Mouse (Mus musculus) MEL (cell line): Measurements from ENCODE around the gene Ctns.

Source experiments
- CHD1 ChIP-seq: IDR thresholded peaks from 2 replicates; pipeline ENCODE4 v1.6.1; 2012; ENCODE audit warnings: low read depth, mild to moderate bottlenecking, inconsistent platforms, low read length, improper control_type of control experiment
- CTCF ChIP-seq, 3 experiments: IDR thresholded peaks in 2 of 3; conservative IDR thresholded peaks in 1 of 3; 2 replicates each; pipeline ENCODE4 v1.5.1; 2011 to 2012; ENCODE audit warnings: low read length in 3 of 3, low read depth in 2 of 3, mild to moderate bottlenecking in 2 of 3, improper control_type of control experiment in 1 of 3, inconsistent platforms in 1 of 3, mixed read lengths in 1 of 3, moderate library complexity in 1 of 3; ENCODE audit not compliant: control insufficient read depth in 1 of 3, insufficient read depth in 1 of 3, poor library complexity in 1 of 3, severe bottlenecking in 1 of 3
- ETS1 ChIP-seq: IDR thresholded peaks from 2 replicates; pipeline ENCODE4 v1.6.1; 2012; ENCODE audit warnings: low read depth, mild to moderate bottlenecking, inconsistent platforms, low read length, improper control_type of control experiment, moderate library complexity
- GABPA ChIP-seq: IDR thresholded peaks from 2 replicates; pipeline ENCODE4 v1.6.1; 2012; ENCODE audit warnings: low read depth, mild to moderate bottlenecking, inconsistent platforms, low read length, improper control_type of control experiment, moderate library complexity
- GATA1 ChIP-seq: IDR thresholded peaks from 2 replicates; pipeline ENCODE4 v1.6.1; 2011; ENCODE audit warnings: low read depth, low read length, improper control_type of control experiment
- HCFC1 ChIP-seq: IDR thresholded peaks from 2 replicates; pipeline ENCODE4 v1.6.1; 2012; ENCODE audit warnings: low read depth, mild to moderate bottlenecking, inconsistent platforms, low read length, improper control_type of control experiment, moderate library complexity
- MXI1 ChIP-seq: IDR thresholded peaks from 2 replicates; pipeline ENCODE4 v1.6.1; 2011; ENCODE audit warnings: mild to moderate bottlenecking, low read depth, low read length, improper control_type of control experiment
- MYC ChIP-seq: IDR thresholded peaks from 2 replicates; pipeline ENCODE4 v1.6.1; 2011; ENCODE audit warnings: low read depth, mild to moderate bottlenecking, low read length, improper control_type of control experiment, moderate library complexity
- NELFE ChIP-seq: IDR thresholded peaks from 2 replicates; pipeline ENCODE4 v1.6.1; 2011; ENCODE audit warnings: low read depth, low read length, improper control_type of control experiment
- POLR2A ChIP-seq, 2 experiments: IDR thresholded peaks; 2 replicates each; pipeline ENCODE4 v1.6.1; 2011 to 2012; ENCODE audit warnings: low read length in 2 of 2, mild to moderate bottlenecking in 2 of 2, control low read depth in 1 of 2, improper control_type of control experiment in 1 of 2, low read depth in 1 of 2, moderate library complexity in 1 of 2; ENCODE audit not compliant: control insufficient read depth in 1 of 2, insufficient read depth in 1 of 2, poor library complexity in 1 of 2
- POLR2AphosphoS5 ChIP-seq: IDR thresholded peaks from 2 replicates; pipeline ENCODE4 v1.6.1; 2012; ENCODE audit warnings: low read depth, borderline replicate concordance, mild to moderate bottlenecking, inconsistent platforms, low read length, moderate library complexity, mixed read lengths
- RCOR1 ChIP-seq: IDR thresholded peaks from 2 replicates; pipeline ENCODE4 v1.6.1; 2012; ENCODE audit warnings: low read depth, mild to moderate bottlenecking, inconsistent platforms, low read length, improper control_type of control experiment
- TCF12 ChIP-seq: IDR thresholded peaks from 2 replicates; pipeline ENCODE4 v1.6.1; 2014; ENCODE audit warnings: low read depth, mild to moderate bottlenecking, inconsistent platforms, low read length, improper control_type of control experiment, moderate library complexity
- USF1 ChIP-seq: IDR thresholded peaks from 2 replicates; pipeline ENCODE4 v1.6.1; 2014; ENCODE audit warnings: low read depth, mild to moderate bottlenecking, inconsistent platforms, low read length, improper control_type of control experiment, moderate library complexity

- TF ChIP-seq RCOR1 = no peak
- no peak for TF ChIP-seq CTCF (IDR thresholded peaks at IDR 0.05 in 2 of 3, conservative IDR thresholded peaks at IDR 0.05 in 1 of 3; ENCODE audit: control insufficient read depth in 1 of 3, insufficient read depth in 1 of 3, low read depth in 2 of 3, low read length in 3 of 3, poor library complexity in 1 of 3, severe bottlenecking in 1 of 3)
- no peak for TF ChIP-seq USF1
- no peak for TF ChIP-seq GATA1
- TF ChIP-seq NELFE = no peak
- TF ChIP-seq POLR2A (IDR thresholded peaks at IDR 0.05; ENCODE audit: control insufficient read depth in 1 of 2, insufficient read depth in 1 of 2, low read depth in 1 of 2, low read length in 2 of 2, poor library complexity in 1 of 2) = no peak
- TF ChIP-seq MYC = no peak
- TF ChIP-seq TCF12 = no peak
- no peak for TF ChIP-seq ETS1
- TF ChIP-seq GABPA = no peak
- TF ChIP-seq POLR2AphosphoS5 = no peak
- no peak for TF ChIP-seq HCFC1
- TF ChIP-seq CHD1 = no peak
- TF ChIP-seq MXI1 = no peak
Observed at GRCm38 (mm10) chr11:73230081-73230480, 31.2 kb upstream of the Ctns start.
